Mouse (Mus musculus): ENCODE data around the gene Gm45713. TPM values are rescaled to one million over a fixed set of nuclear protein-coding genes. Genes with fewer than 3 reads are reported as not detected.
A peak's percentile ranks its signal among the peaks of the same experiment; 100 is the strongest.

Gm45713 gene
- polyA plus RNA-seq, 1 experiment = 0.16 TPM

GRCm38 (mm10) chr7:45095367-45095766 is 40.7 kb downstream of the Gm45713 start:
- Histone ChIP-seq H3K4me1 (ENCODE audit: control insufficient read depth, insufficient read depth, low read length) (no peaks in the 10 kb centered on the region), H3K27ac (ENCODE audit: insufficient read depth, low read length) (no peak overlapping the region), H3K27me3 (ENCODE audit: control insufficient read depth, insufficient read depth, low read length) (no peaks in the 10 kb centered on the region; the same call in 1 of the 2 replicates), H3K4me3 (replicated peaks; ENCODE audit: insufficient read depth, low read depth, low read length) (no peak overlapping the region)
- WGBS = 78% methylated on average over 6 of the region's 6 CpGs
- TF ChIP-seq CTCF (IDR thresholded peaks at IDR 0.05; ENCODE audit: borderline replicate concordance, insufficient read depth, low read depth, low read length) = no peak
- TF ChIP-seq POLR2A (IDR thresholded peaks at IDR 0.05; ENCODE audit: borderline replicate concordance, insufficient read depth, low read length) = no peak
- no peak for DNase-seq

GRCm38 (mm10) chr7:45094121-45094520 is 41.9 kb downstream of the Gm45713 start:
- H3K4me1 ChIP-seq (ENCODE audit: control insufficient read depth, insufficient read depth, low read length) = no peaks in the 10 kb centered on the region
- WGBS = 82% methylated on average over 7 of the region's 7 CpGs
- no peak for TF ChIP-seq POLR2A (IDR thresholded peaks at IDR 0.05; ENCODE audit: borderline replicate concordance, insufficient read depth, low read length)
- no peak for TF ChIP-seq CTCF (IDR thresholded peaks at IDR 0.05; ENCODE audit: borderline replicate concordance, insufficient read depth, low read depth, low read length)

GRCm38 (mm10) chr7:45093516-45093905 is 42.5 kb downstream of the Gm45713 start:
- Histone ChIP-seq H3K27ac (ENCODE audit: insufficient read depth, low read length) (no peak overlapping the region), H3K27me3 (ENCODE audit: control insufficient read depth, insufficient read depth, low read length) (no peaks in the 10 kb centered on the region; the same call in 1 of the 2 replicates), H3K4me1 (ENCODE audit: control insufficient read depth, insufficient read depth, low read length) (no peaks in the 10 kb centered on the region), H3K4me3 (replicated peaks; ENCODE audit: insufficient read depth, low read depth, low read length) (no peak overlapping the region)
- DNase-seq = no peak
- 40% methylated on average over 17 of the region's 18 CpGs for WGBS
- no peak for TF ChIP-seq CTCF (IDR thresholded peaks at IDR 0.05; ENCODE audit: borderline replicate concordance, insufficient read depth, low read depth, low read length)
- TF ChIP-seq POLR2A (IDR thresholded peaks at IDR 0.05; ENCODE audit: borderline replicate concordance, insufficient read depth, low read length) = no peak

More at GRCm38 (mm10) chr7:45094121-45094520, 41.9 kb downstream of the Gm45713 start:
- DNase-seq = no peak
- Histone ChIP-seq H3K27ac (ENCODE audit: insufficient read depth, low read length) (no peak overlapping the region), H3K27me3 (ENCODE audit: control insufficient read depth, insufficient read depth, low read length) (no peaks in the 10 kb centered on the region; the same call in 1 of the 2 replicates), H3K4me3 (replicated peaks; ENCODE audit: insufficient read depth, low read depth, low read length) (no peak overlapping the region)

- DNase-seq = no peak
- Histone ChIP-seq H3K27me3 (ENCODE audit: control insufficient read depth, insufficient read depth, low read length) (no peaks in the 10 kb centered on the region; the same call in 1 of the 2 replicates), H3K27ac (ENCODE audit: insufficient read depth, low read length) (no peak overlapping the region), H3K4me1 (ENCODE audit: control insufficient read depth, insufficient read depth, low read length) (no peaks in the 10 kb centered on the region), H3K4me3 (replicated peaks; ENCODE audit: insufficient read depth, low read depth, low read length) (no peak overlapping the region)
- TF ChIP-seq POLR2A (IDR thresholded peaks at IDR 0.05; ENCODE audit: borderline replicate concordance, insufficient read depth, low read length) = no peak
- TF ChIP-seq CTCF (IDR thresholded peaks at IDR 0.05; ENCODE audit: borderline replicate concordance, insufficient read depth, low read depth, low read length) = no peak
- WGBS = 70% methylated on average over 12 of the region's 12 CpGs
Measured at GRCm38 (mm10) chr7:45092828-45093515, 43.1 kb downstream of the Gm45713 start.

GRCm38 (mm10) chr7:45092048-45092447 is 44.0 kb downstream of the Gm45713 start, which contains the start of gene Rcn3:
Gene Rcn3, minus strand, starts transcription at chr7:45092221.
- H3K27ac ChIP-seq (ENCODE audit: insufficient read depth, low read length) = no peak within 1 kb of the TSS
- peak in 1 of 2 experiments; percentile 26 for DNase-seq
- WGBS = under 1% methylated on average over 16 of the region's 16 CpGs
- peak within 1 kb of the TSS; percentile 34 for H3K4me3 ChIP-seq (replicated peaks; ENCODE audit: insufficient read depth, low read depth, low read length)
- H3K27me3 ChIP-seq (ENCODE audit: control insufficient read depth, insufficient read depth, low read length) = no peaks in the 10 kb centered on the region; the same call in 1 of the 2 replicates
- no peaks in the 10 kb centered on the region for H3K4me1 ChIP-seq (ENCODE audit: control insufficient read depth, insufficient read depth, low read length)
- TF ChIP-seq POLR2A (IDR thresholded peaks at IDR 0.05; ENCODE audit: borderline replicate concordance, insufficient read depth, low read length) = no peak
- TF ChIP-seq CTCF (IDR thresholded peaks at IDR 0.05; ENCODE audit: borderline replicate concordance, insufficient read depth, low read depth, low read length) = no peak

GRCm38 (mm10) chr7:45091001-45091990 is 44.7 kb downstream of the Gm45713 start:
- TF ChIP-seq POLR2A (IDR thresholded peaks at IDR 0.05; ENCODE audit: borderline replicate concordance, insufficient read depth, low read length) (no peak), CTCF (IDR thresholded peaks at IDR 0.05; ENCODE audit: borderline replicate concordance, insufficient read depth, low read depth, low read length) (no peak)
- Histone ChIP-seq H3K27me3 (ENCODE audit: control insufficient read depth, insufficient read depth, low read length) (no peaks in the 10 kb centered on the region; the same call in 1 of the 2 replicates), H3K27ac (ENCODE audit: insufficient read depth, low read length) (no peak overlapping the region), H3K4me1 (ENCODE audit: control insufficient read depth, insufficient read depth, low read length) (no peaks in the 10 kb centered on the region), H3K4me3 (replicated peaks; ENCODE audit: insufficient read depth, low read depth, low read length) (no peak overlapping the region)
- DNase-seq = no peak
- 22% methylated on average over 35 of the region's 35 CpGs for WGBS

GRCm38 (mm10) chr7:45090251-45090977 is 45.6 kb downstream of the Gm45713 start:
- no peaks in the 10 kb centered on the region; the same call in 1 of the 2 replicates for H3K27me3 ChIP-seq (ENCODE audit: control insufficient read depth, insufficient read depth, low read length)
- WGBS = 84% methylated on average over 13 of the region's 13 CpGs
- no peak for DNase-seq
- no peak overlapping the region for H3K27ac ChIP-seq (ENCODE audit: insufficient read depth, low read length)
- no peak overlapping the region for H3K4me3 ChIP-seq (replicated peaks; ENCODE audit: insufficient read depth, low read depth, low read length)
- TF ChIP-seq POLR2A (IDR thresholded peaks at IDR 0.05; ENCODE audit: borderline replicate concordance, insufficient read depth, low read length) (no peak), CTCF (IDR thresholded peaks at IDR 0.05; ENCODE audit: borderline replicate concordance, insufficient read depth, low read depth, low read length) (no peak)
- H3K4me1 ChIP-seq (ENCODE audit: control insufficient read depth, insufficient read depth, low read length) = no peaks in the 10 kb centered on the region
